Mouse (Mus musculus): ENCODE results near the gene Ripor3. TPM values are rescaled to one million over a fixed set of nuclear protein-coding genes. Genes with fewer than 3 reads are reported as not detected.

The Ripor3 gene
- polyA plus RNA-seq, 1 experiment from 2014 or later, result 7.7 TPM

DNA sequence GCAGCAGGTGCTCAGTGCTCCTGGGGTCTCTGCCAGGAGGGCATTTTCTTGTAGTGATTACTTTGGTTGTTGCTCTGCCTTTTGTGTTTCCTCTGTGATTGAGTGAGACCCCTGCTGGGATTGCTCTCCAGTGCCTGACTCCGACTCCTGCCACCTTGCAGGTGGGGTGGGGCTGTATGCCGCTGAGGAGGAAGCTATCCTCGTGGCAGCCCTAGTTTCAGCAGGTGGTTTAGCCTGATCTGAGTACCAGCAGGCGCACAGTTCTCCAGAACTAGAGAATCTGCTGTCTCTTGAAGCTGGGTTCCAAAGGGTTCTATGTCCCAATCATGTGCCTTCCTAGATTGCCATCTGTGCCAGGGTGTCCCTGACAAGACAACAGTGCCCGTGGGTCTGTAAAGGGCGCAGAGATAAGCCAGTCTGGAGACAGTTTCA is 68.7 kb downstream of the Ripor3 start:
- Histone ChIP-seq H3K4me2 (peak overlapping the region; percentile 25), H3K9ac (peak overlapping the region; percentile 58), H3K27ac (peak overlapping the region; percentile 75), H3K36me3 (no peaks in the 10 kb centered on the region), H3K4me3 (no peak overlapping the region), H3K27me3 (no peaks in the 10 kb centered on the region), H3K9me3 (no peaks in the 10 kb centered on the region), H3K4me1 (peaks cover 64% of the 10 kb centered on the region)
- 52% methylated on average over 6 of the region's 6 CpGs for WGBS
- no peak for ATAC-seq (ENCODE audit: insufficient number of reproducible peaks, insufficient read depth, low FRiP score, low TSS enrichment, low read depth)

DNA sequence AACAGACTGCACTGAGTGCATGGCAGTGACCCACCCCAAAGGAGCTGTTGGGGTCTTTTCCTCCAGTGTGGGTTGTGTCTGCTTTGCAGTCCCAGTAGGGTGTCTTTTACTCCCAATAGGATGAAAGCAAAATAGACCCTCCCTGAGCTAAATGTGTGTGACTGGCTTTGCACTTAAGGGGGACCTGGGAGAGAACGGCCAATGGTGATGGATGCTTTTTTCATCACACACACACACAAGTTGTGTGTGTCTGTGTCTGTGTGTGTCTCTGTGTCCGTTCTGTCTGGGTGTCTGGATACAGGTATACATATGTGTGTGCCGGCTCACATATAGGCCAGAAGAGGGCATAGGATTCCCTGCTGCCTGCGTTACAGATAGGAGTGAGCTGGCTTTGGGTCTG is 69.1 kb downstream of the Ripor3 start:
- Histone ChIP-seq H3K4me3 (no peak overlapping the region), H3K36me3 (no peaks in the 10 kb centered on the region), H3K27ac (no peak overlapping the region; the same call in 1 of the 2 replicates), H3K9me3 (no peaks in the 10 kb centered on the region), H3K9ac (peak overlapping the region; percentile 58), H3K4me2 (no peak overlapping the region), H3K4me1 (peaks cover 64% of the 10 kb centered on the region), H3K27me3 (no peaks in the 10 kb centered on the region)
- WGBS, result 57% methylated on average over 4 of the region's 4 CpGs
- ATAC-seq (ENCODE audit: insufficient number of reproducible peaks, insufficient read depth, low FRiP score, low TSS enrichment, low read depth), result no peak

DNA sequence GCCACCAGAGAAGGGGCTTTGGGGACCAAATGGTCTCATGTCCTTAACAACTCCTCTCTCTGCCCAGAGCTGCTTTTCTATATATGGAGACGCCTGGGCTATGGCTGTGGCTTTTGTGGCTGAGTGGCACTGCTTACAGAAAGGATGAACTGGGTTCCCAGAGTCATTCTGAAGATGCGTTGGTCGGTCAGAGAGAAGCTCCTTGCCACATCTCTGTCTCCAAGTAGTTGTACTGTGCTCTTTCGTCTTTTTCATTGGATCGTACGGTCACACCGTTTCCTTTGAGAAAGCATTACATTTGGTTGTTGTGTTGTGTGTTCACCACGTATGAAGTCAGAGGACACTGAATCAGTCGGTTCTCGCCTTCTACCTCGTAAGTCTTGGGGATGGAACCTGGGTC is 69.8 kb downstream of the Ripor3 start:
- WGBS, result 90% methylated on average over 11 of the region's 11 CpGs
- H3K27ac ChIP-seq, result no peak overlapping the region
- no peaks in the 10 kb centered on the region for H3K27me3 ChIP-seq
- H3K36me3 ChIP-seq, result no peaks in the 10 kb centered on the region
- peaks cover 63% of the 10 kb centered on the region for H3K4me1 ChIP-seq
- no peak overlapping the region for H3K4me2 ChIP-seq
- no peaks in the 10 kb centered on the region for H3K9me3 ChIP-seq
- no peak overlapping the region for H3K9ac ChIP-seq
- no peak overlapping the region for H3K4me3 ChIP-seq
- ATAC-seq (ENCODE audit: insufficient number of reproducible peaks, insufficient read depth, low FRiP score, low TSS enrichment, low read depth), result no peak

DNA sequence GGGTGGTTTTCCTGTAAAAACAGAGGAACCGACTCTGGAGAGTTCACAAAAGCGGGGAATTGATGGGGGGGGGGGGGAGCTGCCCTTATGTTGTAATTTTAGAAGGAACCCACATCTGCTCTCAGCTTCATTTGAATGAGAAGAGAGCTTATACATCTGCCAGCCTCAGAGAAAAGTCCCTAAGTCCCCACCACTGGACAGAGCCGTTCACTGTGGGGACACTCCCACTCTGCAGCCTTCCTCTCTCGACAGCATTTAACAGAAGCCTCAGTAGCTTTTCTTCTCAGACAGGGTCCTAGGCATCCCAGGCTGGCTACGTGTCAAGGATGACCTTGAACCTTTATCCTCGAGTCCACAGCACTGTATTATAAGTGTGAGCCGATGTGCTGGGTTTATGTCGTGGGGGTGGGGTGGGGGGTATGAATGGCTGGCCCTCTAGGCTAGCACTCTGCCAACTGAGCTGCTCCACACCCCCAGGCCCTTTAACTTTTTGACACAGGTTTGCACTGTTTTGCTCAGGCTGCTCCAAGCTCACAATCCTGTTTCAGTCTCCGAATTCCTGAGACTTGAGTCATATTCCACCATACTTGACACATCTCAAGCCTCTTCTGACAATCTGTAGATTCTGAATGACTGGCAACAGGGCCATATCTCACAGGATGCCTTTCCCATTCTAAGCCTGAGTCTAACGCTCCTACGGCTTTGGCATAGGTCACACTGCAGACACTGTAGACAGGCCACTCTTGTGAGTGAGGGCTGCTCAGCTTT is 70.6 kb downstream of the Ripor3 start:
- WGBS, result 61% methylated on average over 11 of the region's 11 CpGs
- no peaks in the 10 kb centered on the region for H3K27me3 ChIP-seq
- no peak overlapping the region for H3K4me2 ChIP-seq
- H3K9ac ChIP-seq, result no peak overlapping the region
- H3K4me3 ChIP-seq, result no peak overlapping the region
- ATAC-seq (ENCODE audit: insufficient number of reproducible peaks, insufficient read depth, low FRiP score, low TSS enrichment, low read depth), result no peak
- no peaks in the 10 kb centered on the region for H3K36me3 ChIP-seq
- H3K9me3 ChIP-seq, result no peaks in the 10 kb centered on the region
- H3K27ac ChIP-seq, result no peak overlapping the region
- H3K4me1 ChIP-seq, result peaks cover 61% of the 10 kb centered on the region

DNA sequence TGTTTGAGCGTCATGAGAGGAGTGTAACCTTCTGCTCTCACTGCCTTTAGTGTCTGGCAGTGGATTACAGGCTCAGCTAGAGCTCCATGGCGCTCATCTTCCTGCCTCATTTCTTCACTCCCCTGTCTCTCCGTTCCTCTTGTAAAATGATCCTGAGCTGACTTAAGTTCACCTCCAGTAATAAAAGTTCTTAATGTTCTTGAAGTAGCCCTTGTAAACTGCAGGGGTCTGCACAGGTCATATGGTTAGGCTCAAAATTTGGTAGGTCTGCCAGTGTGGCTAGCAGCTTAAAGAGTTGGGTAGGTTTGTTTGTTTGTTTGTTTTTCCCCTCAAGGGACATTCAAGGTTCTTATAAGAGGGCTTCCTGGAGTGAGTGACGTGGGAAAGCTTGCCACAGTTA is 71.2 kb downstream of the Ripor3 start:
- Histone ChIP-seq H3K4me2 (no peak overlapping the region), H3K4me3 (no peak overlapping the region), H3K9me3 (no peaks in the 10 kb centered on the region), H3K27me3 (no peaks in the 10 kb centered on the region), H3K4me1 (peaks cover 63% of the 10 kb centered on the region), H3K27ac (no peak overlapping the region), H3K36me3 (no peaks in the 10 kb centered on the region), H3K9ac (no peak overlapping the region)
- 46% methylated on average over 4 of the region's 4 CpGs for WGBS
- ATAC-seq (ENCODE audit: insufficient number of reproducible peaks, insufficient read depth, low FRiP score, low TSS enrichment, low read depth), result no peak

DNA sequence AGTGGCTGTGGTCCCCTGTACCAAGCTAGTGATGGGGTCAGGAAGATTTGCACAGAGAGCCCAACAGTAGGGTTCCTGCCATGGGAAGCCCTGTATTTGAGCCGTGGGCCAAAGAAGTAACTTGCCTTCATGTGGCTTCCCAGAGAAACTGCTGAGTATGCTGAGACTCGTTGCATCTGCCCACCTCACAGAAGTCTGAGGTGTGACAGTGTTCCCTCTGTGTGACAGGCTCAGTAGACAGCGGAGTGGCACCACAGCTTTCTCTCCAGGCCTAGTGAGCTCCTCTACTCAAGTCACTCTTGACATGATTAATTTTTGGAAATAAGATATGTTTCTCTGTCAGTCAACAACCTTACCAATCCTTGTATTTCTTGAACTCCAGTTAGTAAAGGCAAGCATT is 71.6 kb downstream of the Ripor3 start:
- H3K9ac ChIP-seq, result no peak overlapping the region
- H3K36me3 ChIP-seq, result no peaks in the 10 kb centered on the region
- H3K4me2 ChIP-seq, result no peak overlapping the region
- H3K4me3 ChIP-seq, result no peak overlapping the region
- H3K27ac ChIP-seq, result no peak overlapping the region
- WGBS, result 73% methylated on average over 3 of the region's 3 CpGs
- no peaks in the 10 kb centered on the region for H3K27me3 ChIP-seq
- H3K9me3 ChIP-seq, result no peaks in the 10 kb centered on the region
- H3K4me1 ChIP-seq, result peaks cover 67% of the 10 kb centered on the region
- no peak for ATAC-seq (ENCODE audit: insufficient number of reproducible peaks, insufficient read depth, low FRiP score, low TSS enrichment, low read depth)

DNA sequence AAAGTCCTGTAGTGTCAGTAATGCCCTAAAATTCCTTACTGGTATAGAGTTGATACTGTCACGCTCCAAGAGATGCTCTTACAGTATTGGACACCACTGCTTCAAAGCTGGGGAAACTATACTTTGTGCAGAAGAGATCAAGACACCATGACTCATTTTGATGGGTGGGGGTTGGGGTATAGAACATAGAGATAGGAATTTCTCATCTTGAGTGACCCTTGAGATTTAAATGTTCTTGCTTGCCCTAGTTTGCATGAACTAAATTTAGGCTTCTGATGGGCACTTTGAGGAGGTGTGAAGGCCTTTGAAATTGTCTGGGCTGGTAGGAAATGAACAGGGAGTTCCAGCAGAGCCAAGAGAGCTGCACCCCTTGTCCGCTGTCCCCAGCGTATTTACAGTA is 74.5 kb downstream of the Ripor3 start:
- H3K36me3 ChIP-seq, result no peaks in the 10 kb centered on the region
- no peak overlapping the region for H3K27ac ChIP-seq
- H3K4me2 ChIP-seq, result no peak overlapping the region
- H3K4me1 ChIP-seq, result peaks cover 58% of the 10 kb centered on the region
- no peaks in the 10 kb centered on the region for H3K9me3 ChIP-seq
- no peak for ATAC-seq (ENCODE audit: insufficient number of reproducible peaks, insufficient read depth, low FRiP score, low TSS enrichment, low read depth)
- no peak overlapping the region for H3K9ac ChIP-seq
- no peaks in the 10 kb centered on the region for H3K27me3 ChIP-seq
- WGBS, result 81% methylated on average over 3 of the region's 3 CpGs
- H3K4me3 ChIP-seq, result no peak overlapping the region

DNA sequence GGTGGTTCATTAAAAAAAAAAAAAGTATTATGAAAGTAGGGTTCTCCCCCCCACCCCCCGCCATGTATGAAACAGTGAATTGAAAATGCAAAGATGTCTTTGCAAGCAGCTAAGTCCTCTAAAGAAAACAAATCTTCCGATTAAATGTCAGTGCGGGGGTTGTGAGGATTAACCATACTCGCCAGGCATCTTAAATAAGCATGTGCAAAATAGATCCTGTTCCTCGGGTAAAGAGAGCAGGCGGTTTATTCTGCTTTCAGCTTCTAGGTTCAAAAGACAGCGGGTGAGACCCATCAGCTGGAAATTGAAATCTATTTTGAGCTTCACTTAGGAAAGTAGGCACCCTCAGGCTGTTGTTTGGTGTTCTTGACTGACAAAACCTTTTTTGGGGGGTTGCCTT is 77.0 kb downstream of the Ripor3 start:
- Histone ChIP-seq H3K9ac (peak overlapping the region; percentile 92), H3K27ac (no peak overlapping the region), H3K9me3 (no peaks in the 10 kb centered on the region), H3K4me2 (peak overlapping the region; percentile 92), H3K27me3 (no peaks in the 10 kb centered on the region), H3K4me1 (peaks cover 34% of the 10 kb centered on the region), H3K36me3 (no peaks in the 10 kb centered on the region), H3K4me3 (peak overlapping the region; percentile 91)
- no peak for ATAC-seq (ENCODE audit: insufficient number of reproducible peaks, insufficient read depth, low FRiP score, low TSS enrichment, low read depth)
- 22% methylated on average over 7 of the region's 7 CpGs for WGBS

DNA sequence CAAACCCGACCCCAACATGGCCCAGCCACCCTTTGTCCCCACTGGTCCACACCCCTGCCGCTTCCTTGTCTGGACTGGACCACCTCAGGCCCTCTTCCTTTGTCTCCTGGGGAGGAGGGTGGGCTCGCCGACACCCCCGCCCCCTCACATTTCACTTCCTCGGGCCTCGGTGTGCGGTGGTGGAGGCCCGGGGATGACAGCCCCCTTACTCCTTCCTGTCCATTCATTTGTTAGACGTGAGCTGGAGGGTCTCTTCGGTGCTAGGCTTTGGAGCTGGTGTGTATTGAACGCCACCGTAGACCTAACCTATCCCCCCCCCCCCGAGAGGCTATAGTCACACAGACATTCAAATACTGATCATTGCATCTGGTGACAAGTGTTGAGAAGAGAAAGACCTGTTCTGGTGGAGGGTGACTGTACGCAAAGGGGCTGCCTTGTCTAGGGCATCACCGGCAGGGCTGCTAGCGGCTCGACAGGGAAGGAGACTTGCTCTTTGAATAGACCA is 77.6 kb downstream of the Ripor3 start:
- peak overlapping the region; percentile 58 for H3K27ac ChIP-seq
- peak; percentile 7; the same call in 1 of the 2 replicates for ATAC-seq (ENCODE audit: insufficient number of reproducible peaks, insufficient read depth, low FRiP score, low TSS enrichment, low read depth)

DNA sequence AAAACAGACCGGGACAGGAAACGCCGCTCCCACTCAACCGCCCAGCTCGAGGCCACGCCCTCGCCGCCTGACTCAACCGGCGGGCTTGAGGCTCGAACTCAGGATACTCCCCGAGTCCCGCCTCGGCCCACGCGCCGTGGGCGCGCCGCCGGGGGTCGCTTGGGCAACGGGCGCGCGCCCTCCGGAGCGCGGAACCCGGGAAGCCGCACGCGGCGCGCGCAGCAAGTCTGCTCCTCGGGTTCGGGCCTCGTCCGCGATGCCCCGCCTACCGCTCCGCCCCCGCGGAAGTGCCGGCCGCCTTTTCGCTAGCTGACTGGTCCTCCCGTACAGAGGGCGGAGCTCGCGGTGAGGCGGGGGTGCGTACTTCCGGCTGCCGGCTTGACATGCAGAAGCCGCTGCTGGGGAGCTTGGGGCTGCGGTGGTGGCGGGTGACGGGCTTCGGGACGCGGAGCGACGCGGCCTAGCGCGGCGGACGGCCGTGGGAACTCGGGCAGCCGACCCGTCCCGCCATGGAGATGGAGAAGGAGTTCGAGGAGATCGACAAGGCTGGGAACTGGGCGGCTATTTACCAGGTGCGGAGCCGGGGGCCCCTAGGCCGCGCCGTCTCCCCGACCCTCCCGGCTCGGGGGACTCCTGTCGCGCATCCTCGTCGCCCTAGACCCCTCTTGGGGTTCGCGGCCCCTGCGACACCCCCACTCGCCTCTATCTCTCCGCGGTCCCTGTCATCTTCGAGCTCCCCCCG is 78.3 kb downstream of the Ripor3 start, which contains the start of gene Ptpn1:
Gene Ptpn1 (plus strand): TSS at position 73 of the 742 bp plus-strand sequence.
- under 1% methylated on average over 99 of the region's 99 CpGs for WGBS
- H3K4me2 ChIP-seq, result peak within 1 kb of the TSS; percentile 92
- H3K27me3 ChIP-seq, result no peaks in the 10 kb centered on the region
- H3K36me3 ChIP-seq, result no peaks in the 10 kb centered on the region
- ATAC-seq (ENCODE audit: insufficient number of reproducible peaks, insufficient read depth, low FRiP score, low TSS enrichment, low read depth), result peak; percentile 93
- H3K27ac ChIP-seq, result peak within 1 kb of the TSS; percentile 58
- peak within 1 kb of the TSS; percentile 91 for H3K4me3 ChIP-seq
- peak within 1 kb of the TSS; percentile 92 for H3K9ac ChIP-seq
- H3K4me1 ChIP-seq, result peaks cover 34% of the 10 kb centered on the region
- H3K9me3 ChIP-seq, result no peaks in the 10 kb centered on the region

More for the DNA sequence above, 77.6 kb downstream of the Ripor3 start:
- Histone ChIP-seq H3K27me3 (no peaks in the 10 kb centered on the region), H3K4me2 (peak overlapping the region; percentile 92), H3K9me3 (no peaks in the 10 kb centered on the region), H3K4me3 (peak overlapping the region; percentile 91), H3K4me1 (peaks cover 34% of the 10 kb centered on the region), H3K36me3 (no peaks in the 10 kb centered on the region), H3K9ac (peak overlapping the region; percentile 92)
- WGBS, result under 1% methylated on average over 18 of the region's 18 CpGs

DNA sequence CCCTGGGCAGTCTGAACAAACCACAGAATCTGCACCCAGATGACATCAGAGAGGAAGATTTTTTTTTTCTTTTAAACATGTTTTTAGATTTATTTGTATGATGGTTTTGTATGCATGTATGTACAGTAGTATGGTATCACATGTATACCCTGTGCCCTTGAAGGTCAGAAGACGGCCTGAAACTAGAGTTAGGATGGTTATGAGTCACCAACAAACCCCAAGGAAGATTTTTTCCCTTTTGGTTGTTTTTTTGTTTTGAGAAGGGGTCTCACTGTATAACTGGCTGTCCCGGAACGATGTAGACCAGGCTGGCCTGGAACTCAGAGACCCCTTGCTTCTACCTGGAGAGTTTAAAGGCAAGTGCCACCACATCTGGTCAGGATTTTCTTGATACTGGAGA is 79.4 kb downstream of the Ripor3 start:
- Histone ChIP-seq H3K27ac (peak overlapping the region; percentile 58; the same call in 1 of the 2 replicates), H3K4me2 (peak overlapping the region; percentile 92), H3K9ac (peak overlapping the region; percentile 92; the same call in 1 of the 2 replicates), H3K36me3 (no peaks in the 10 kb centered on the region), H3K9me3 (no peaks in the 10 kb centered on the region), H3K4me3 (peak overlapping the region; percentile 91; the same call in 1 of the 2 replicates), H3K4me1 (peaks cover 34% of the 10 kb centered on the region), H3K27me3 (no peaks in the 10 kb centered on the region)
- WGBS, result 82% methylated on average over 3 of the region's 3 CpGs
- no peak for ATAC-seq (ENCODE audit: insufficient number of reproducible peaks, insufficient read depth, low FRiP score, low TSS enrichment, low read depth)
